Mouse (Mus musculus) neural tube, embryonic 11.5 days (tissue): ENCODE results near the gene Hist1h2ac. TPM values are rescaled to one million over a fixed set of nuclear protein-coding genes. Genes with fewer than 3 reads are reported as not detected.
A peak's percentile ranks its signal among the peaks of the same experiment; 100 is the strongest.
"Not testable (repeated sequence)": the region's sequence is repeated elsewhere in the genome, so short reads cannot be mapped to it uniquely, and the experiment has no call there.

ENCODE experiments used
- ATAC-seq: fragments of 200-750 bp; cut with Nextera tagmentation; 2 replicates; pipeline ENCODE4 v1.8.0; 2017; ENCODE audit warnings: moderate number of reproducible peaks, mild to moderate bottlenecking, moderate TSS enrichment, moderate library complexity; ENCODE audit not compliant: insufficient read depth, low FRiP score, low TSS enrichment
- DNase-seq: peaks from one replicate; pipeline ENCODE4 v3.0.0-alpha.2; 2015; ENCODE audit warnings: low spot score
- H3K27ac ChIP-seq: fragments of 300-500 bp; sonication (generic); 2 replicates; pipeline ENCODE4 v1.5.1; 2014; ENCODE audit warnings: low read depth, mild to moderate bottlenecking, low read length
- H3K27me3 ChIP-seq: fragments of 300-500 bp; sonication (generic); 2 replicates; pipeline ENCODE4 v1.6.1; 2014; ENCODE audit warnings: mild to moderate bottlenecking, low read length, mixed read lengths; ENCODE audit not compliant: control insufficient read depth, insufficient read depth
- H3K36me3 ChIP-seq: fragments of 300-500 bp; sonication (generic); 2 replicates; pipeline ENCODE4 v1.6.1; 2014; ENCODE audit warnings: mild to moderate bottlenecking, low read length, moderate library complexity, mixed read lengths; ENCODE audit not compliant: control insufficient read depth, insufficient read depth
- H3K4me1 ChIP-seq: fragments of 300-500 bp; sonication (generic); 2 replicates; pipeline ENCODE4 v1.6.1; 2014; ENCODE audit warnings: low read length, mixed read lengths; ENCODE audit not compliant: control insufficient read depth, insufficient read depth
- H3K4me2 ChIP-seq: fragments of 300-500 bp; sonication (generic); 2 replicates; pipeline ENCODE4 v1.6.1; 2014; ENCODE audit warnings: low read depth, mild to moderate bottlenecking, moderate library complexity
- H3K4me3 ChIP-seq: fragments of 300-500 bp; sonication (generic); 2 replicates; pipeline ENCODE4 v1.5.1; 2014; ENCODE audit warnings: low read depth, low read length
- H3K9ac ChIP-seq: fragments of 300-500 bp; sonication (generic); 2 replicates; pipeline ENCODE4 v1.6.1; 2014; ENCODE audit warnings: mild to moderate bottlenecking, low read length
- H3K9me3 ChIP-seq: fragments of 300-500 bp; sonication (generic); 2 replicates; pipeline ENCODE4 v1.6.1; 2016; ENCODE audit warnings: low read length; ENCODE audit not compliant: control insufficient read depth
- WGBS: fragments of 180-500 bp; shearing (Covaris S2); extraction: QIAGEN DNeasy Blood & Tissue Kit; methylation state at CpG from one replicate; pipeline ENCODE4 v1.1.7; 2014; 5-methylcytosine and 5-hydroxymethylcytosine counted together
- polyA plus RNA-seq: library from polyadenylated mRNA; unstranded; fragments of >200 nt; fragmentation: Nextera tagmentation; extraction: Ambion mirVana; gene quantifications from 2 replicates; pipeline ENCODE4 v1.2.1, GENCODE M21; 2014

Gene Hist1h2ac
- polyA plus RNA-seq, 1 experiment from 2014 or later = 0.97 TPM

- ATAC-seq, H3K27ac ChIP-seq, H3K36me3 ChIP-seq, H3K27me3 ChIP-seq, H3K9me3 ChIP-seq, H3K4me1 ChIP-seq, H3K9ac ChIP-seq, H3K4me3 ChIP-seq, H3K4me2 ChIP-seq, DNase-seq: not testable (repeated sequence)
- 22% methylated on average over 2 of the region's 2 CpGs for WGBS
Observed at GRCm38 (mm10) chr13:23717593-23718245, 34.0 kb upstream of the Hist1h2ac start.

- Histone ChIP-seq H3K9ac (no peak overlapping the region), H3K36me3 (no peaks in the 10 kb centered on the region), H3K27ac (no peak overlapping the region), H3K9me3 (no peaks in the 10 kb centered on the region), H3K4me2 (no peak overlapping the region), H3K4me1 (no peaks in the 10 kb centered on the region), H3K27me3 (no peaks in the 10 kb centered on the region), H3K4me3 (no peak overlapping the region)
- DNase-seq (no peak), ATAC-seq (no peak)
- 53% methylated on average over 11 of the region's 11 CpGs for WGBS
Observed at GRCm38 (mm10) chr13:23717176-23717575, 33.4 kb upstream of the Hist1h2ac start.

- ATAC-seq = no peak
- Histone ChIP-seq H3K27me3 (no peaks in the 10 kb centered on the region), H3K27ac (no peak overlapping the region), H3K4me3 (no peak overlapping the region), H3K9me3 (no peaks in the 10 kb centered on the region), H3K36me3 (no peaks in the 10 kb centered on the region), H3K4me2 (no peak overlapping the region), H3K9ac (no peak overlapping the region), H3K4me1 (no peaks in the 10 kb centered on the region)
- DNase-seq = no peak
- 89% methylated on average over 5 of the region's 5 CpGs for WGBS
Observed at GRCm38 (mm10) chr13:23716261-23717042, 32.7 kb upstream of the Hist1h2ac start.

- Histone ChIP-seq H3K27ac (0 out of 2 replicates have a peak within 1 kb of the TSS, but pooled peaks have one; percentile 27), H3K27me3 (no peaks in the 10 kb centered on the region), H3K4me1 (peaks cover 7% of the 10 kb centered on the region), H3K36me3 (no peaks in the 10 kb centered on the region), H3K9me3 (no peaks in the 10 kb centered on the region), H3K9ac (peak within 1 kb of the TSS; percentile 50), H3K4me3 (peak within 1 kb of the TSS; percentile 27), H3K4me2 (peak within 1 kb of the TSS; percentile 63)
- peak; percentile 60; the same call in 1 of the 2 replicates for ATAC-seq
- 4% methylated on average over 17 of the region's 17 CpGs for WGBS
- DNase-seq = peak; percentile 62
Observed at GRCm38 (mm10) chr13:23710374-23711089, 26.8 kb upstream of the Hist1h2ac start, which contains the start of gene Hfe. TSS of gene Hfe (minus strand) at chr13:23710854.

GRCm38 (mm10) chr13:23709714-23710373, 26.1 kb upstream of the Hist1h2ac start:
- ATAC-seq = no peak
- no peaks in the 10 kb centered on the region for H3K27me3 ChIP-seq
- peaks cover 7% of the 10 kb centered on the region for H3K4me1 ChIP-seq
- H3K9ac ChIP-seq = peak overlapping the region; percentile 50
- H3K36me3 ChIP-seq = no peaks in the 10 kb centered on the region
- no peak for DNase-seq
- peak overlapping the region; percentile 63 for H3K4me2 ChIP-seq
- no peak overlapping the region for H3K27ac ChIP-seq
- 11% methylated on average over 15 of the region's 15 CpGs for WGBS
- peak overlapping the region; percentile 27 for H3K4me3 ChIP-seq
- no peaks in the 10 kb centered on the region for H3K9me3 ChIP-seq

- Histone ChIP-seq H3K4me2 (no peak overlapping the region), H3K4me1 (peaks cover 7% of the 10 kb centered on the region), H3K27me3 (no peaks in the 10 kb centered on the region), H3K9ac (no peak overlapping the region), H3K9me3 (no peaks in the 10 kb centered on the region), H3K27ac (no peak overlapping the region), H3K4me3 (no peak overlapping the region), H3K36me3 (no peaks in the 10 kb centered on the region)
- DNase-seq = no peak
- no peak for ATAC-seq
- 88% methylated on average over 4 of the region's 4 CpGs for WGBS
Observed at GRCm38 (mm10) chr13:23708654-23709053, 24.9 kb upstream of the Hist1h2ac start.

- Histone ChIP-seq H3K4me2 (no peak overlapping the region), H3K9ac (no peak overlapping the region), H3K9me3 (no peaks in the 10 kb centered on the region), H3K4me3 (no peak overlapping the region), H3K4me1 (peaks cover 7% of the 10 kb centered on the region), H3K36me3 (no peaks in the 10 kb centered on the region), H3K27me3 (no peaks in the 10 kb centered on the region), H3K27ac (no peak overlapping the region)
- 89% methylated on average over 4 of the region's 4 CpGs for WGBS
- no peak for ATAC-seq
- no peak for DNase-seq
Observed at GRCm38 (mm10) chr13:23708041-23708440, 24.3 kb upstream of the Hist1h2ac start.

- Histone ChIP-seq H3K36me3 (no peaks in the 10 kb centered on the region), H3K9ac (no peak overlapping the region), H3K4me3 (no peak overlapping the region), H3K4me1 (peaks cover 7% of the 10 kb centered on the region), H3K4me2 (no peak overlapping the region), H3K9me3 (no peaks in the 10 kb centered on the region), H3K27me3 (no peaks in the 10 kb centered on the region), H3K27ac (no peak overlapping the region)
- 93% methylated on average over 12 of the region's 12 CpGs for WGBS
- no peak for ATAC-seq
- DNase-seq = no peak
Observed at GRCm38 (mm10) chr13:23706771-23707170, 23.0 kb upstream of the Hist1h2ac start.
